Mouse (Mus musculus): ENCODE measurements around the gene Sumo3. TPM values are rescaled to one million over a fixed set of nuclear protein-coding genes. Genes with fewer than 3 reads are reported as not detected.

Gene Sumo3
- total RNA-seq, 2 experiments from 2014 or later = 64.5 to 65.3 TPM

- DNase-seq = no peak
Measured at GRCm38 (mm10) chr10:77589117-77589516, 16.8 kb upstream of the Sumo3 start.

- no peak for DNase-seq
Measured at GRCm38 (mm10) chr10:77589749-77590148, 16.1 kb upstream of the Sumo3 start.

GRCm38 (mm10) chr10:77590812-77591211, 15.1 kb upstream of the Sumo3 start:
- no peak for DNase-seq

GRCm38 (mm10) chr10:77591546-77591945, 14.4 kb upstream of the Sumo3 start:
- DNase-seq = no peak

GRCm38 (mm10) chr10:77596060-77596459, 9.8 kb upstream of the Sumo3 start:
- no peak for DNase-seq

- DNase-seq = no peak
Measured at GRCm38 (mm10) chr10:77603021-77603420, 2.9 kb upstream of the Sumo3 start.

GRCm38 (mm10) chr10:77604111-77604510, 1.8 kb upstream of the Sumo3 start:
- no peak for DNase-seq

- no peak for DNase-seq
Measured at GRCm38 (mm10) chr10:77604958-77605357, 939 bp upstream of the Sumo3 start.

- no peak for DNase-seq
Measured at GRCm38 (mm10) chr10:77605368-77605767, 529 bp upstream of the Sumo3 start.

- DNase-seq = no peak
Measured at GRCm38 (mm10) chr10:77606855-77607254, 958 bp downstream of the Sumo3 start.

GRCm38 (mm10) chr10:77607441-77607840, 1.5 kb downstream of the Sumo3 start:
- DNase-seq = no peak

- DNase-seq = no peak
Measured at GRCm38 (mm10) chr10:77608589-77608988, 2.7 kb downstream of the Sumo3 start.

- no peak for DNase-seq
Measured at GRCm38 (mm10) chr10:77610221-77610961, 4.5 kb downstream of the Sumo3 start.

- no peak for DNase-seq
Measured at GRCm38 (mm10) chr10:77613409-77613808, 7.5 kb downstream of the Sumo3 start.

GRCm38 (mm10) chr10:77615647-77616046, 9.8 kb downstream of the Sumo3 start:
- DNase-seq = no peak

GRCm38 (mm10) chr10:77616166-77616565, 10.3 kb downstream of the Sumo3 start:
- DNase-seq = no peak

- DNase-seq = no peak
Measured at GRCm38 (mm10) chr10:77616926-77617325, 11.0 kb downstream of the Sumo3 start.

- DNase-seq = no peak
Measured at GRCm38 (mm10) chr10:77621546-77621945, 15.6 kb downstream of the Sumo3 start.

GRCm38 (mm10) chr10:77622055-77622988, 16.4 kb downstream of the Sumo3 start, which contains the start of gene Ube2g2:
Ube2g2 (plus strand) TSS chr10:77622275.
- peak; percentile 97 for DNase-seq

GRCm38 (mm10) chr10:77623069-77623492, 17.2 kb downstream of the Sumo3 start:
- DNase-seq = peak; percentile 63

- DNase-seq = no peak
Measured at GRCm38 (mm10) chr10:77623639-77624400, 17.9 kb downstream of the Sumo3 start.

GRCm38 (mm10) chr10:77624570-77624995, 18.7 kb downstream of the Sumo3 start:
- no peak for DNase-seq

Measured in gastrocnemius, postnatal 10 days (tissue).